Mouse (Mus musculus) urinary bladder, postnatal 4 days (tissue): ENCODE measurements around the gene Gm10271.
A peak's percentile ranks its signal among the peaks of the same experiment; 100 is the strongest.

Experiments
- DNase-seq, 2 experiments: peaks; one replicate each; pipeline ENCODE4 v3.0.0; 2021 to 2022; ENCODE audit warnings: low spot score in 2 of 2

Gm10271 gene

GRCm38 (mm10) chr10:116932418-116932817 lies 40.0 kb downstream of the Gm10271 start:
- DNase-seq: no peak

DNA sequence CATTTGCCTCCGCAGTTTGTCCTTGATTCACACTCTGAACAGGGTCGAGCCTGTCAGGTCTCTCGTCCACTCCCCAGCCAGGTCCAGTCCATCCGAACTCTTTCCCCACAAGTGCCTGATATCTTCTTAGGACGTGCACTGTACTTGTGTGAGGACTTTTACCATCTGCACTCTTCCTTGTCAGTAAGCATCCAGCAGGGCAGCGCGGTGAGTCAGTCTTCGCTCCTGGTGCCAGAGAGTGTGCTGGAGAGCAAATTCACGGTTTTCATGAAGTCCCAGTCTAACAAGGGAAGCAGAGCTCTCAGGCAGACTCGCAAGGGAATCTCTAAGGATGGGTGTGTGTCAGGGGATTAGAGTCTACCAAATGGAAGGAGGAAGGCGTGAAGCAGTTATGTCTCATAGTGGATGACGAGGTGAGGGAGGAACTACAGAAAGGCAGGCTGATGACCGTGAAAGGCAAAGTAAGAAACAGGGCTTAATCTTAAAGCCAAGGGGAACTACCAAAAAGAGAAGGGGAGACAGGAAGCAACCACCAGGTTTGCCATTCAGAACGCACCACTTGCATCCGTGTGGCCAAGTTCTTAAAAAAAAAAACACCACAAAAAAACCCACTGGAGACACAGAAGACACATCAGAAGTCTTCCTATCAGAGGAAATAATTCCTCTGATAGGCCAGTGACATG lies 40.8 kb downstream of the Gm10271 start:
- no peak for DNase-seq

- DNase-seq: no peak
These were observed 41.5 kb downstream of the Gm10271 start for GRCm38 (mm10) chr10:116930936-116931335.

- DNase-seq: no peak
These were observed 41.9 kb downstream of the Gm10271 start for GRCm38 (mm10) chr10:116930506-116930905.

DNA sequence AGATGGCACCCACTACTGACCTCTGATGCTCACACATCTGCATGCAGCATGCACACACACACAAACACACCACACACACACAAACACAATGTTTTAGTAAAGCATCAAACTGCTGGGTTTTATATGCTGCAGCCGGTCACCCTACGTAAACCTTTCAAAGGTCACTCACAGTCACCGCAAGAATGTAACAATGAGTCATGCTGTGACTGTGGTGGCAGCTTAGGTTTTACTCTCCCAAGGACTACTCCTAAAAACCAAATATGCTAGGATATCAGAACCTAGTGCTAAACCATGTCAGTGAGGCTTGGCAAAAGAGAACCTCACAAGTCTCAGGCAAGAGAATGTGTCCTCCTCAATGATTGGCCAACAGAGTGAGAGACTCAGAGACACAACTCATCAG lies 43.6 kb downstream of the Gm10271 start:
- no peak for DNase-seq

DNA sequence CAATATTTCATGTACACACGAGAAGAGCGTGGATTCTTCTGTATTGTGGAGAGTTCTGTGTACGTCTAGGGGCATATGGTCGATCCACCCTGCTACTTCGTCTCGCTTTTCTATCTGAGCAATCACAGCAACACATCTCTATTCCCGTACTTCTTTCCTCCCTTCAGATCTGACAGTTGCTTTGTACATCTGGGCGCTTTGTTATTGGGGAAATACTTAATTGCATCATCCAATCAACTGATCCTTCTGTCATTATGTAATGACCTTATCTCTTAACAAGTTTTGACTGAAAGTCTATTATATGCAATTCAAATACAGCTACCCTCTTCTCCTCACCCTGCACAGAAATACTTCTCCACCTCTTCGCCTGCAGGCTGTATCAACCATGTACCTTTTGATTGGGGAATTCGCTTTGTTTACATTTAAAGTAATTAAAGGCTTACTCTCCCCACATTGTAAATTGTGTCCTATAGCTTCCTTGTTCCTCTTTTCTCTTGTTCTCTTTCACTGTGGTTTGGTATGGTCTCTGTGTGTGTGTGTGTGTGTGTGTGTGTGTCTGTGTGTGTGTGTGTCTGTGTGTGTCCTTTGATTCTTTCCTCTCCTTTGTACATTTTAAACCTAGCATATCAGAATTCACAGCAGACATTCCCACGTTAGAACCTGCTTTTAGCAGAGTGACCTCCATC lies 45.8 kb downstream of the Gm10271 start:
- no peak for DNase-seq

- no peak for DNase-seq
These were observed 48.5 kb downstream of the Gm10271 start for GRCm38 (mm10) chr10:116923651-116924495.

GRCm38 (mm10) chr10:116922161-116922560 lies 50.2 kb downstream of the Gm10271 start:
- DNase-seq: peak in 1 of 2 experiments; percentile 36

- peak in 1 of 2 experiments; percentile 52 for DNase-seq
These were observed 51.0 kb downstream of the Gm10271 start for GRCm38 (mm10) chr10:116921416-116921815.

DNA sequence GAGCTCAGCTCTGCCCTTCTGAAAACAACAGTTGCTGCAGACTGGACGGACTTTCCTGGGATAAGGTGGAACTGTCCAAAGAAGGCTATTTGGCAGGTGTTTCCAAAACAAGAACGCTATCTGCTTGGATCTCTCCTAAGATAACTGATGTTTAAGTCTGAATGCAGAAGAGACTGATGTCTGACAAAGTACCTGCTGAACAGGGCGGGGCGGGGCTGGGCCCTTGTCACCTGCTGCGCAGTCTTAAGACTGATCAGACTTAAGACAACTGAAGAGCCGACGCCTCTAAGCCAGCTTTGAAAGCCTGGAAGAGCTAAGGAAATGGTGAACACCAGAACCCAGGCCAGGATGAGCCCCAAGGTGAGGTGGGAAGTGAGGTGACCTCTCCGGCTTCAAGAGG lies 51.8 kb downstream of the Gm10271 start:
- DNase-seq: peak in 1 of 2 experiments; percentile 51

GRCm38 (mm10) chr10:116919368-116920317 lies 52.8 kb downstream of the Gm10271 start:
- DNase-seq: peak in 1 of 2 experiments; percentile 52

DNA sequence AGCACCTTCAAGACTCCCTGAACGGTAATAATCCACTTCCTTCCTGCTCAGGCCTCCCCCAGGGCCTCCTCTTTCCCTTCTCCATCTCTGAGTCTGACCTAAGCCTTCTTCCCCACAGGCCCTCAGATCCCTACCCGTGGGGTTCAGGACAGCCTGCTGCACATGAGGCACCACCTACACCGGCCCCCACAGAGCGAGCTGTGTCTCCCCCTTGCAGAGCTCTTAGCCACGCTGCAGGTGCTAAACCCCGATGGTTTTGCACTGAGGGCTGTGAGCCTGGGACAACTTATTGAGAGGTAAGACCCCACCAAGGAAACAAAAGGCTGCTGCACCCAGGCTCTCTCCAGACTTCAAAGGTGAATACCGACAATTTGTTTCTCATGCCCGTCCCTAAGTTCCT lies 55.8 kb downstream of the Gm10271 start:
- DNase-seq: no peak

DNA sequence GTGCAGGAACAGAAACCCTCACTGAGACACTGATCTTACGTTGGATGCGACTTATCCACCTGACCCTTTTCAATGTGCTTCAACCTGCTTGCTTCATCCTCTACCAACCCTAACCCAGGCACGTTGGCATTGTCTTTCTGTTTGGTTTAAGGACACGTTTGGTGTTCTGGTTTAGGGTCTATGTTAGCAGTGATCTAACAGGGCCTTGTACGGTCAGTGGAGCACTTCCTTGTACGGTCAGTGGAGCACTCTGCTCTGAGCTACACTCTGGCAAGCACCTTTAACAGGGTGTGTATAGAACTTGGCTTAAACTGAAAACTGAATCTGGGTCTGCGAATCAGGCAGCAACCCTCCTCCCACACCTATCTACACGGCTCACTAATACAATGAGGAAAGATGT lies 57.1 kb downstream of the Gm10271 start:
- DNase-seq: no peak

DNA sequence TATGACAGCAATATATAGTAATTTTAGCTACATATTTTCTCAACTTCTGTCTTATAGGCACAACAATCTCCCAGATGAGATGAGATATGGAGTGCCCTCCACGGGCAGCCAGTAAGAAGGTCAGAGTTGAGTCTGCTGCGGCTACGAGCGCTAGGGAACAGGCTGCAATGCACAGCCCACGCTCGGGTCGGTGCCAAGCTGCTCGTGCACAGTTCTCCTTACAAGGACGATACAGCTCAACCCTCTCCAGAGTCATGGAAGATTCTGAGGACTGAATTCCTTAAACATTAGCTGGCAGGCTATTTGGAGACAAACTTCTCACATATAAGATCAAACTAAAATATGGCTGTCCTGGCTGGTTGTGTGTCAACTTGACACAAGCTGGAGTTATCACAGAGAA lies 57.8 kb downstream of the Gm10271 start:
- no peak for DNase-seq

DNA sequence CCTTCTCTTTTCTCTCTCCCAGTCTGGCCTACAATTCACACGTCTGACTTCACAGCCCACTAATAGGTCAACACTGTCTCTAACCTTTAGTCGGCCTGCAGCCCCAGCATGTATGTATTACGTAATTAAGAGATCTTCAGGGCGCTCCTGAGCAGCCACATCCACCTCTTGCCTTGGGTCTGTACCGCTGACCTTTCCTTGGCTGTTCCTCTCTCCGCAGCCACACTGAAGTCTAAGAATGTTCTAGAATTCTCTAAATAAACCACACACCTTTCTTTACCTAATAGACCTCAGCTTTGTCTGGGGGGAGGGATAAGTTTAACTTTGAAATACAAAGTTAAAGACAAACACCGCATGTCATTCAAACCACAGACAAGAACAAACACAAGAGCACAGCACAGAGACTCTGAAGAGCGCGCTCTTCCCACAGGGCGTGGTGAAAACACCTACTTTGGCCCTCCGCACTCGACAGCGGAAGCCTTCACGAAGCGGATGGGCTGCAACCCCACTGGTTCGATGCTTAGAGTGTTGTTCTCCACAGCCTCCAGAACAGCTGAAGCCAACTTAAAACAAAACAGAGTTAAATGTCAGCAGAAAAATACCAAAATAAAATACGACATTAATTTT lies 58.6 kb downstream of the Gm10271 start:
- no peak for DNase-seq

DNA sequence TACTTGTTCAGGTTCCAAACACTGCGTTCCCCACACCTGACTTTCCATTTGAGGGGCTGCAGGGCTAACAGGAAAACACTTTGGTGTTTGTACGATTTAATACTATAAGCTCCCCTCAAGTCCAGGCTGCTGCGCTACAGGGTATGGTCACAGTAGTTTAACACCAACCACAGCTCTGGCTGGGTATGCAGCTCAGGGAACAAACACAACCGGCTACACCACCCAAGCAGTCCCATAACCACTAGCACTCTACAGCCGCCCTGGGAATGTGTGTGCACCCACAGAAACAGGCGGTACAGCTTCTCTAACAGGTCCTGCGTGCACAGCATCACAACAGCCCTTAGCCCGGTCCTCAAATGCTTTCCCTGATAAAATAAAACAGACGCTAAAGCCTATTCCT lies 59.6 kb downstream of the Gm10271 start:
- no peak for DNase-seq

- DNase-seq: no peak
These were observed 63.3 kb downstream of the Gm10271 start for GRCm38 (mm10) chr10:116908901-116909642.
